Mouse (Mus musculus) cerebellum, postnatal 10 days (tissue): ENCODE results near the gene Cad.
"Not testable (repeated sequence)": the region's sequence is repeated elsewhere in the genome, so short reads cannot be mapped to it uniquely, and the experiment has no call there.

Source experiments
- DNase-seq, 2 experiments: peaks; one replicate each; pipeline ENCODE4 v3.0.0; 2021; ENCODE audit warnings: mixed read lengths in 2 of 2

Cad gene

GRCm38 (mm10) chr5:31054261-31055215 lies at the start of gene Cad:
Gene Cad (plus strand): TSS chr5:31054780.
- peak; percentile 96 to 98 for DNase-seq

- DNase-seq, result no peak
These were observed 41.8 kb upstream of the Cad start for GRCm38 (mm10) chr5:31012737-31013136.

- DNase-seq, result no peak
These were observed 38.7 kb upstream of the Cad start for GRCm38 (mm10) chr5:31015913-31016312.

- not testable (repeated sequence) for DNase-seq
These were observed 32.8 kb upstream of the Cad start for GRCm38 (mm10) chr5:31021790-31022189.

GRCm38 (mm10) chr5:31022690-31023089 lies 31.9 kb upstream of the Cad start:
- no peak for DNase-seq

- no peak for DNase-seq
These were observed 31.3 kb upstream of the Cad start for GRCm38 (mm10) chr5:31023254-31023653.

GRCm38 (mm10) chr5:31024641-31025040 lies 29.9 kb upstream of the Cad start:
- DNase-seq, result no peak

- DNase-seq, result no peak
These were observed 23.7 kb upstream of the Cad start for GRCm38 (mm10) chr5:31030926-31031325.

GRCm38 (mm10) chr5:31031508-31031907 lies 23.1 kb upstream of the Cad start:
- DNase-seq, result no peak

- DNase-seq, result no peak
These were observed 19.9 kb upstream of the Cad start for GRCm38 (mm10) chr5:31034669-31035068.

- not testable (repeated sequence) for DNase-seq
These were observed 18.0 kb upstream of the Cad start for GRCm38 (mm10) chr5:31036556-31036955.

- DNase-seq, result no peak
These were observed 16.3 kb upstream of the Cad start for GRCm38 (mm10) chr5:31038171-31038845.

- no peak for DNase-seq
These were observed 8.2 kb upstream of the Cad start for GRCm38 (mm10) chr5:31046416-31046815.

- no peak for DNase-seq
These were observed 7.5 kb upstream of the Cad start for GRCm38 (mm10) chr5:31047074-31047473.

- peak; percentile 99 for DNase-seq
These were observed 6.5 kb upstream of the Cad start, which contains the start of gene Atraid for GRCm38 (mm10) chr5:31047848-31048762. Gene Atraid (plus strand): TSS chr5:31048312.

GRCm38 (mm10) chr5:31048763-31049641 lies 5.6 kb upstream of the Cad start, which contains the start of gene Slc5a6:
Gene Slc5a6 (minus strand): TSS chr5:31048924.
- DNase-seq, result peak; percentile 63 to 69

GRCm38 (mm10) chr5:31050427-31050826 lies 4.2 kb upstream of the Cad start:
- no peak for DNase-seq

GRCm38 (mm10) chr5:31053728-31054127 lies 852 bp upstream of the Cad start:
- not testable (repeated sequence) for DNase-seq

GRCm38 (mm10) chr5:31055216-31056140 lies 898 bp downstream of the Cad start:
- no peak for DNase-seq

GRCm38 (mm10) chr5:31069810-31070209 lies 15.2 kb downstream of the Cad start:
- no peak for DNase-seq
